Mouse (Mus musculus): ENCODE measurements at regions not wholly inside any gene's neighbourhood (a gene's known extent, or its start where the extent isn't known, plus 50 kb on each side); places are given as distances from the start of the nearest gene placed in this dataset.

DNA sequence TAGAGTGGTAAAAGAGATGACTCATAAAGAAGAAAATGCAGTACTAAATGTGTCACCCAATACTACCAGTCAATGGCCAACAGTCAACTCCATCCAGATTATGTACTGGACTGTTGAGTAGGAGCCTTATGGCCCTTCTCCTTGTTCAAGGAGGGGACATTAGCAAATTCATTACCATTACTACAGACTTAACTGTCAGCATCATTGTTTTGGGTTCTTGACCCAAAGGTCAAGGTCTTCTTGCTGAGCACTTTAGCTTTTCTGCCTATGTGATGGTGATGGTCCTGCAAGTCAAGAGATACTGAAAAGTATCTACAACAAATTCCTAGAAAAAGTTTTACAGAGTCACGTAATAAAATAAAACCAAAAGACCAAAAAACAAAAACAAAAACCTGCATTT lies 1251.4 kb downstream of the Gm37988 start:
- no peak for TF ChIP-seq EP300 (IDR thresholded peaks at IDR 0.05; ENCODE audit: low read depth)
- TF ChIP-seq CTCF (IDR thresholded peaks at IDR 0.05; ENCODE audit: low read depth), result no peak

All from liver, embryonic 14.5 days (tissue).